Mouse (Mus musculus): Measurements from ENCODE around the gene Rps8. TPM values are rescaled to one million over a fixed set of nuclear protein-coding genes. Genes with fewer than 3 reads are reported as not detected.
A peak's percentile ranks its signal among the peaks of the same experiment; 100 is the strongest.

The Rps8 gene
- polyA plus RNA-seq, 1 experiment from 2014 or later = 809 TPM

DNA sequence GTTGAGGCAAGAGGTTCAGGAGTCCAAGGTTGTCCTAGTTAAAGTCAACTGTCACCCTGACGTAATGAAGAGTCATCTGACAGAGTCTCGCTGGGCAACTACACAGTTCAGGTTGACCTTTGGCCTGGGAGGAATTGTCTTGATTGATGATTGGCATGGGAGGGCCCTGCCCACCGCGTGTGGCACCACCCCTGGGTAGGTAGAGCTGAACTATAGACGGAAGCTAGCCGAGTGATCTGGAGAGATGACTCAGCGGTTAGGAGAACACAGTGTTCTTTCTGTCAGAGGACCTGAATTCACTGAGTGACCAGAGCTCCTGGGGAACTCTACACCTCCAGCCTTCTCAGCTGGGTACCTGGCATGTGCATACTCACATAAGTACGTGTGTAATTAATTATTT lies 20.0 kb downstream of the Rps8 start:
- Histone ChIP-seq H3K36me3 (ENCODE audit: control insufficient read depth, insufficient read depth, low read length) (no peaks in the 10 kb centered on the region), H3K9me3 (ENCODE audit: control insufficient read depth, low read length) (no peaks in the 10 kb centered on the region), H3K27ac (replicated peaks) (peak overlapping the region; percentile 85), H3K4me3 (ENCODE audit: low read depth, low read length) (no peak overlapping the region), H3K4me2 (replicated peaks; ENCODE audit: low read depth) (no peak overlapping the region), H3K27me3 (ENCODE audit: control insufficient read depth, insufficient read depth, low read length) (no peaks in the 10 kb centered on the region), H3K4me1 (replicated peaks; ENCODE audit: control insufficient read depth, insufficient read depth) (no peaks in the 10 kb centered on the region), H3K9ac (ENCODE audit: low read length) (no peak overlapping the region)
- ATAC-seq (ENCODE audit: low FRiP score, low TSS enrichment) (peak; percentile 89), DNase-seq (ENCODE audit: low spot score) (peak; percentile 88)
- WGBS = 24% methylated on average over 8 of the region's 8 CpGs
- TF ChIP-seq EP300 (optimal IDR thresholded peaks at IDR 0.05) = no peak

DNA sequence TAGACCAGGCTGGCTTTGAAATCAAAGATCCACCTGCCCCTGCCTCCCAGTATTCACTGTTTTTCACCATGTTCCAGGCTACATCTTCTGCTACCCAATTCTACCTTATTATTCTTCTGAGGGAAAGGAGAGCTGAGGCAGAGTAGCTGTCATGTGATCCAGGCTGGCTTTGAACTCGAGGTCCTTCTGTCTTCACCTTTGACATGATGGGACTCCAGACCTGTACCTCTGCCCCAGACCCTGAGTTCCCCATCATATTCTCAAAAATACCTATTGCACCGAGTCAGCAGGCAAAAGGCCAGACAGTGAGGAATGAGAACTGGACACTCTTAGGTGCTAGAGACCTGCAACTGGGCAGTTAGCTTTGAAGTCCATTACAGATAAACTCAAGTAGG lies 21.4 kb downstream of the Rps8 start:
- DNase-seq (ENCODE audit: low spot score) (no peak), ATAC-seq (ENCODE audit: low FRiP score, low TSS enrichment) (no peak)
- Histone ChIP-seq H3K4me2 (replicated peaks; ENCODE audit: low read depth) (peak overlapping the region; percentile 98; the same call in 1 of the 2 replicates), H3K4me1 (replicated peaks; ENCODE audit: control insufficient read depth, insufficient read depth) (no peaks in the 10 kb centered on the region), H3K27me3 (ENCODE audit: control insufficient read depth, insufficient read depth, low read length) (no peaks in the 10 kb centered on the region), H3K27ac (replicated peaks) (no peak overlapping the region; the same call in 1 of the 2 replicates), H3K9ac (ENCODE audit: low read length) (peak overlapping the region; percentile 23; the same call in 1 of the 2 replicates), H3K4me3 (ENCODE audit: low read depth, low read length) (no peak overlapping the region), H3K36me3 (ENCODE audit: control insufficient read depth, insufficient read depth, low read length) (0 out of 2 replicates have a peak, but pooled peaks cover 6% of the 10 kb centered on the region), H3K9me3 (ENCODE audit: control insufficient read depth, low read length) (no peaks in the 10 kb centered on the region)
- 33% methylated on average over 2 of the region's 2 CpGs for WGBS
- no peak for TF ChIP-seq EP300 (optimal IDR thresholded peaks at IDR 0.05)
- no peak for TF ChIP-seq CTCF (IDR thresholded peaks at IDR 0.05; ENCODE audit: low read depth)

DNA sequence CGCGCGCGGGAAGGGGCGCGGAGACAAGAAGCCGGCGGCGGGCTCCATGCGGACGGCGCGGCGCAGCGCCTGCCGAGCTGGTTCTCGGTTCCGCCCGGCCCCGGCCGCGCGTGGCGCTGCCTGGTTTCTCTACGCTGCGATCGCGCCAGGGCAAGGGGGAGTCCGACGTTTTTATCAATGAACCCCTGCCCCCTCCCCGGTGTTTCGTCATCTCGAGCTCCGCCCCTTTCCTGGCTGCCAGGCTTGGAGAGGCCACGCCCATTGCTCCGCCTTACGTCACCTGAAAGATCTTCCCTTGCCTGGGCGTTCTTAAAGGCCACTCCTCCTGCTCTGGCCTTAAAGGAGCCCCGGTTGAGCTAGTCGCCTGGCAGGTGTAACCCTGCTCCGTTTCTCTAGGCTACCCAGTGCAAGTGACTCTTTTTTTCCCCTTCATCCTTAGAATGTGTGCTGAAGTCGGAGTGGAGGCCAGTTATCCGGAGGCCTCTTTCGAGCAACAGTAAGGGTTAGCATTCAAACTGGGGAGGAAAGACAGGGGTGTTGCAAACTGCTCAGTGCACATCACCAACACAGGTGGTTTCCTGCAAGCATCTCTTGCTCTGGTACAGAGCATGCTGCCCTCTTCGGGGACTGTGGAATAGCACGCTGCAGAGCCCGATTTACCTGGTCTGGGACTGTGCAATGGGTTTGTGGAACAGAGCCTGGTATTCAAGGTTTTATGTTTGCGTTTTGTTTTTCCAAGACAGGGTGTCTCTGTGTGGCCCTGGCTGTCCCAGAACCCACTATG lies 22.0 kb downstream of the Rps8 start, which contains the start of gene Plk3:
TSS of gene Plk3 (minus strand) at position 147 of the 784 bp plus-strand sequence.
- peak within 1 kb of the TSS; percentile 82 for H3K27ac ChIP-seq (replicated peaks)
- TF ChIP-seq EP300 (optimal IDR thresholded peaks at IDR 0.05) (no peak), CTCF (IDR thresholded peaks at IDR 0.05; ENCODE audit: low read depth) (peak; percentile 28; the same call in 1 of the 2 replicates)

DNA sequence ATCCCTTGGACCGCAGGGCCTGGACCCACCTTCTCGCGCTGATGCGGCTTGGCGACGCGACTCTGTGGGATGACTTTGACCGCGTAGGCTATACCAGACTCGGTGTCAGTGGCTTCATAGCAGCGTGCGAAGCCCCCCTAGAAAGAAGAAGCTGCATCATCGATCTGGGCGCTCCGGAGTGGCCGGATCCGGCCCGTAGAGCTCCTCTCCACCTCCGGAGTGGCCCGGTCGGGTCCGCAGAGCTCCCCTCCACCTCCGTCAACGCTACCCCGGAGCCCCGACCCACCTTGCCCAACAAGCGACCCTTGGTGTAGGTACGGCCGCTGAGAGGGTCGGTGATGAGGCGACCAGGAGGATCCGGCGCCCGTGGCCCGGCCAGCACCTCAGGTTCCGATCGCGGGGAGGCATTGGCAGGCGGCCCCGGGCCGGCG lies 22.7 kb downstream of the Rps8 start:
- peak overlapping the region; percentile 80 for H3K4me3 ChIP-seq (ENCODE audit: low read depth, low read length)
- WGBS = under 1% methylated on average over 38 of the region's 42 CpGs
- H3K9ac ChIP-seq (ENCODE audit: low read length) = peak overlapping the region; percentile 89
- TF ChIP-seq EP300 (optimal IDR thresholded peaks at IDR 0.05) = no peak
- TF ChIP-seq CTCF (IDR thresholded peaks at IDR 0.05; ENCODE audit: low read depth) = no peak
- peaks cover 9% of the 10 kb centered on the region; the same call in 1 of the 2 replicates for H3K36me3 ChIP-seq (ENCODE audit: control insufficient read depth, insufficient read depth, low read length)
- H3K4me1 ChIP-seq (replicated peaks; ENCODE audit: control insufficient read depth, insufficient read depth) = no peaks in the 10 kb centered on the region
- ATAC-seq (ENCODE audit: low FRiP score, low TSS enrichment) (peak; percentile 2; the same call in 1 of the 2 replicates), DNase-seq (ENCODE audit: low spot score) (no peak)
- H3K9me3 ChIP-seq (ENCODE audit: control insufficient read depth, low read length) = no peaks in the 10 kb centered on the region
- H3K27me3 ChIP-seq (ENCODE audit: control insufficient read depth, insufficient read depth, low read length) = no peaks in the 10 kb centered on the region
- peak overlapping the region; percentile 82 for H3K27ac ChIP-seq (replicated peaks)
- H3K4me2 ChIP-seq (replicated peaks; ENCODE audit: low read depth) = peak overlapping the region; percentile 98

More for the DNA sequence above, 22.0 kb downstream of the Rps8 start, which contains the start of gene Plk3:
- peak within 1 kb of the TSS; percentile 89 for H3K9ac ChIP-seq (ENCODE audit: low read length)
- ATAC-seq (ENCODE audit: low FRiP score, low TSS enrichment) (peak; percentile 83), DNase-seq (ENCODE audit: low spot score) (peak; percentile 98)
- H3K4me1 ChIP-seq (replicated peaks; ENCODE audit: control insufficient read depth, insufficient read depth) = no peaks in the 10 kb centered on the region
- 1% methylated on average over 42 of the region's 48 CpGs for WGBS
- H3K27me3 ChIP-seq (ENCODE audit: control insufficient read depth, insufficient read depth, low read length) = no peaks in the 10 kb centered on the region
- H3K36me3 ChIP-seq (ENCODE audit: control insufficient read depth, insufficient read depth, low read length) = 0 out of 2 replicates have a peak, but pooled peaks cover 6% of the 10 kb centered on the region
- peak within 1 kb of the TSS; percentile 80 for H3K4me3 ChIP-seq (ENCODE audit: low read depth, low read length)
- H3K4me2 ChIP-seq (replicated peaks; ENCODE audit: low read depth) = peak within 1 kb of the TSS; percentile 98
- no peaks in the 10 kb centered on the region for H3K9me3 ChIP-seq (ENCODE audit: control insufficient read depth, low read length)

DNA sequence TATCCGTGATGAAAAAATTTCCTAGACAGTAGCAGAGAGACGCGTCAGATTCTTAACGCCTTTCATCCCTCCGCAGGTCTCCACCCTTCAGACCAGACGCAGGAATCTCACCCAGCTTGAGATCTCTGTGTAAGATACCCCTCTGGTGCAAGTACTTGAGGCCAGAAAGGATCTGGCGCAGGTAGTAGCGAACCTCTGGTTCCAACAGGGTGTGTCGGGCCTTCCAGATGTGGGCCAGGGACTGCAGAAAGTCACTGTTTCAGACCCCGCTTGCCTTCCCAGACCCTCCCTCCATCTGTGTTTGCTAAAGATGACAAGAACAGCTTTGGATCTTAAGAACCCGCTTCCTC lies 23.3 kb downstream of the Rps8 start:
- peak overlapping the region; percentile 98 for H3K4me2 ChIP-seq (replicated peaks; ENCODE audit: low read depth)
- H3K9me3 ChIP-seq (ENCODE audit: control insufficient read depth, low read length) = no peaks in the 10 kb centered on the region
- H3K9ac ChIP-seq (ENCODE audit: low read length) = peak overlapping the region; percentile 89
- H3K27ac ChIP-seq (replicated peaks) = no peak overlapping the region
- 38% methylated on average over 11 of the region's 11 CpGs for WGBS
- no peak for ATAC-seq (ENCODE audit: low FRiP score, low TSS enrichment)
- H3K4me3 ChIP-seq (ENCODE audit: low read depth, low read length) = peak overlapping the region; percentile 80
- H3K36me3 ChIP-seq (ENCODE audit: control insufficient read depth, insufficient read depth, low read length) = peaks cover 9% of the 10 kb centered on the region; the same call in 1 of the 2 replicates
- H3K4me1 ChIP-seq (replicated peaks; ENCODE audit: control insufficient read depth, insufficient read depth) = no peaks in the 10 kb centered on the region
- TF ChIP-seq EP300 (optimal IDR thresholded peaks at IDR 0.05) (no peak), CTCF (IDR thresholded peaks at IDR 0.05; ENCODE audit: low read depth) (no peak)
- DNase-seq (ENCODE audit: low spot score) = no peak
- no peaks in the 10 kb centered on the region for H3K27me3 ChIP-seq (ENCODE audit: control insufficient read depth, insufficient read depth, low read length)
